Mouse (Mus musculus) left cerebral cortex, postnatal 10 days (tissue): Measurements from ENCODE around the gene Ror1. TPM values are rescaled to one million over a fixed set of nuclear protein-coding genes. Genes with fewer than 3 reads are reported as not detected.

Experiments
- DNase-seq, 2 experiments: peaks; one replicate each; pipeline ENCODE4 v3.0.0; 2021 to 2022; ENCODE audit warnings: low spot score in 2 of 2, mixed read lengths in 1 of 2; ENCODE audit errors: extremely low spot score in 1 of 2
- intact Hi-C: fragments of 180-260 bp; cut with DNase I; formaldehyde crosslinking; loops from one replicate; pipeline ENCODE4 v1.15.1; 2025
- total RNA-seq, 2 experiments: library from RNA; stranded (reverse); gene quantifications; 2 replicates each; pipeline ENCODE4 v1.2.3; 2021

Ror1 gene
- total RNA-seq, 2 experiments from 2014 or later, result 0.89 to 1.2 TPM

DNA sequence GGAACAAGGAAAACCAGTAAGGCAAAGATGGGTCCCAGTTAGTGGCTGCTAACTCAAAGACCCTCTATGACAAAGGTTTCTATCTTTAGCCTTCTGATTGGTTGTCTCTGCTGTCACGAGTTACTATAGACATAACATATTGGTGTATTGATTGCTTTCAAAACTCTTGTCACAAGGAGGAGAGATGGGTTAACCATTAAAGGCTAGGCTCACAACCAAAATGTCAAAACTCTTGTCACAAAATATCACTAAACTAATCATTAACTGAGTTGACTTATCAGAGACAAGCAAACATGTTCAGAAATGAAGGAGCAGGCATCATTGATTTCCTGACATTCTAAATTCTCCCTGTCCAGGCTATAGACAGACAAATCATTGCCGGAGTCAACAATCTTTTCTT, 135.4 kb downstream of the Ror1 start:
- intact Hi-C loops, result no loop called here
- no peak for DNase-seq

DNA sequence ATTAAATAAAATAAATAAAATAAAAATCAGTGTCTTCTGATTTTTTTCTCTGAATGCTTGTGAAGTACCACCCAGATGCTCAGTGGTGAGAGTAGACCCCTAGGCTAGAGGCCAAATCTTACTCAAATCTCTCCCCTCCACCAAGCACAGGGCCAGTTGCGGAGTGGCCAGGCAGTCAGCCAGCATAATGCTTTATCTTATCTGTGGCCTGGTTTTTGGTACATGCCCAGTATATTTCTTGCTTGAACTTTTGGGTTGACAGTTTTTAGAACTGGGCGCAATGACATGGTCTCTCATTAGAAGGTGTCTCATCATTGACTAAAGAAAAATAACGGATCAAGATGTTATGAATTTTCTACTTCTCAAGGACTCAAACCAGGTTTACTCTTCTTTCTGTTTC, 136.3 kb downstream of the Ror1 start:
- DNase-seq, result no peak
- intact Hi-C loops, result no loop called here

DNA sequence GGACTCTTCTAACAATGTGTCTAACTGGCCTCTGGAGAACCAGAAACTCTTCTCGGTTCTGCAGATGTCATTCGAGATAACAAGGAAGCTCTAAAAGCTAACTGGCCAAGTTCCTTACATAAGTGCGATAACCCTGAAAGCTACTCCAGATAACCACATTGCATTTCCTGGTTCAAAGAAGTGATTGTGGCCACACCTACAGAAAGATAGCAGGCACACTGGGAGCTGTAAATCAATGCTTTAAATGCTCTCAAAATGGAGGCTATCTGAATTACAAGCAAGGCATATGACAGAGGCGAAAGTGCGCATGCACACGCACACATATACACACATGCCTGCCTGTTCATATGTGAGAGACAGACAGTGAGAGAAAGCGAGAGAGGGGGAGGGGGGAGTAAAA, 136.9 kb downstream of the Ror1 start:
- intact Hi-C loops, result no loop called here
- DNase-seq, result no peak

DNA sequence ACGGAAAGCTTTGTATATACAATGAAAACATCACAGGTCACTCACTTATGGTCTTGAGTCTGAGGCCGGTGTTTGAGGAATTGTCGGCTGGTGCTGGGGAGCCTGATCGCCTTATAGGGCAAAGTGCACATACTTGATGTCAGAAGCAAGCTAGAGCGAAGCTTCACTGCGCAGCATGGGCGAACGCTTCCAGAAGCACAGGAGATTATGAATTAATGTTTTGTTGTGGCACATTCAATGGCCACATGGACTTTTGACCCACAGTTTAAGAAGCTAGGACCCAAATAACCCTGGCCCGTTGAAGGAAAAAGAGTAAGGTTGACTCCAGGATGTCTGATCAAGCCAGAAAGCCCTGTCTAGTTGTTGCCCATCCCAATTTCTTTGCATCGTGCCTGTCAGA, 138.2 kb downstream of the Ror1 start:
- intact Hi-C loops, result no loop called here
- no peak for DNase-seq

DNA sequence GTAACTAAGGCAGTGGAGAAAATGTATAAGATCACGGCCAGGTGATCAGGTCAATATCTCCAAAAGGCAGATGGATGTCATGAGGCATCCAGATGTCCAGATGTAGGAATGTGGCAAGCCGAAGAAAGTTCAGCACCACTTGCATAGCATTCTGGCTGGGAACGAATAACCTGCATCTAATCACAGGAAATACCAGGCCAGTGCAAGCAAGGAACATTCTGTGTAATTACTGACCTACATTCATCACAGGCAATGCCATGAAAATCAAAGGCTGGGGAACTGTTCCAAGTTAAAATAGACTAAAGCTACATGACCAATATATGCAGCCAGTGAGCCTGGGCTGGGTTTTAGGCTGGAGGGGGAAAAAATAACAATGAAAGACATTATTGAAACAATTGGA, 140.7 kb downstream of the Ror1 start:
- intact Hi-C loops, result no loop called here
- DNase-seq, result no peak

DNA sequence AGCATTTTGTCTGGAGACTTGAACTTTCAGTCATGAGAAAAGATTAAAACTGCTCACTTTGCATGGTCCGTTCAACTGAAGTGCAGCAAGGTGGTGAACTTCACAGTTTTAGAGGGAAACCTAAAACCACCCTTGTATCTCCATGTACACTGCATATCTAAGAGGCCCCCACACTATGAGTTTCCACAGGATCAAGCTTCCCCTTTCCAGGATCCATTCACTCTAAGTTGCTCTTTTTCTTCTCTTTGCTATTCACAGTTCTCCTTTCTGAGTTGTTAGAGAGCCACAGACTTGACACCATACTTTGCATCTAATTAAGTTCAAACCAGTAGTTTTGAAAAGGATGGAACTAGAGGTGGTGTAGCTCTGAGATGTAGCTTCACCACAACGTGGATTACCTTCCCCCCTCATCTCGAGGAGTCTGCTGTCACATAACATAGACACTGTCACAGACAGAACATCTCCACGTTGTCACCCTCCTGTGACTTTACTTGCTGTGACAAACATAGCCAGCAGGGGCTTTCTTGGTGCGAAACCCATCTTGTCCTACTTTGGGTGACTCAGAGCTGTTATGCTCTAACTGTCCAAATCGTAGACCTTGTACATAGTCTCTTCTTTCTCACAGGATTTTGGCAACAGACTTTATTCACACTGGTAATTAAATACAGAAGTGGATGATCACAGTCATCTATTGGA, 146.6 kb downstream of the Ror1 start:
- DNase-seq, result no peak
- intact Hi-C loops, result no loop called here

DNA sequence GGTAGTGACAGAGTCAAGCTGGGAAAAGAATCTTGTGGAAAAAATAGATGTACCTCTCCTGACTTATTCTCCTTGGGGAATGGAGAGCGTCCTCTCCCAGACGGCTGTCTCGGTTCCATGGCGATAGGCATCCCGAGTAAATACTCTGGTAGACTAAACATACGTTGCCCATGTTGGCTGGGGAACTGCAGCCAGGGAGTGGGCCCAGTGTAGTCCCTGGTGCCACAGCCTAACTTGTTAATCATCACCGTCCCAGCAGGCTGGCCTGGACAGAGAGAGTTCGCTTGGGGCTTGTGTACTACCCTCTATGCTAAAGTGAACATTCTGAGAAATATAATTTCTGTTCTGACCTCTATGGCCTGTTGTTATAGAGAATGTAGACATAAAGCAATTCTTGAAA, 148.7 kb downstream of the Ror1 start:
- intact Hi-C loops, result no loop called here
- no peak for DNase-seq

DNA sequence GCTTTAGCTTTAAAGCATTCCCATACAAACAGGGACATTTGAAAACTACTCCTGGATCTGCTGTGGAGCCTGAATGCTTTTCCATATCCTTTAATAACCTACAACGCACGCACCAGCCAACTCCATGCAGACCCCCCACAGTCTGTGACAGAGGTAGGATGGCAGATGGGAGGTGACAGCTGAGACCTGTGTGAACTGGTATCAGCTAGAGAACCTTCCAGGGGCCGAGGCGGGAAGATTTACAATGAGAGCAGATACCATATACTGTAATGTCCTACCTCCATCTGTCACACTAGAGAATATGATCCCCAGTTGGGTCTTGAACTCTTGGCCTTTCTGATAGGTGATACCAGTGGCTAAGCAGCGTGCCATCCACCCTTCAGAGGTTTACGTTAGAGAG, 149.1 kb downstream of the Ror1 start:
- intact Hi-C loops, result no loop called here
- DNase-seq, result no peak

DNA sequence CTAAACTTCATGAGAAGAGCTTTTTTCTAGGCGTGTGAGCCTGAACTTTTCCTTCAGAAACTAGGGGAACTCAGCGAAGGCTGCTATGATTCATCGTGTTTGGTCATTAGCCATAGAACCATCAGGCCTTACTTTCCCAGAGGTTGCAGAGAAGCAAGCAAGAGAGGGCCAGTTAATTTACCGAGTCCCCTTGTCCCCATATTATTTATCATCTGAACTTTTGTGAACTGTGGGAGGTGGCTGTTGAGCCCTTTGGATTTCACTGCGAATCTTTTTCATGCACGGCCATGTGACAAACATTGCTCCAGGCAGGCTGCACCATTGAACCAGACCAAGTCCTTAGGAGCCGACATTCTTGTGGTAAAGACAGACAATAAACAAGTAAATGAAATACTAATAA, 152.2 kb downstream of the Ror1 start:
- intact Hi-C loops, result no loop called here
- DNase-seq, result no peak

DNA sequence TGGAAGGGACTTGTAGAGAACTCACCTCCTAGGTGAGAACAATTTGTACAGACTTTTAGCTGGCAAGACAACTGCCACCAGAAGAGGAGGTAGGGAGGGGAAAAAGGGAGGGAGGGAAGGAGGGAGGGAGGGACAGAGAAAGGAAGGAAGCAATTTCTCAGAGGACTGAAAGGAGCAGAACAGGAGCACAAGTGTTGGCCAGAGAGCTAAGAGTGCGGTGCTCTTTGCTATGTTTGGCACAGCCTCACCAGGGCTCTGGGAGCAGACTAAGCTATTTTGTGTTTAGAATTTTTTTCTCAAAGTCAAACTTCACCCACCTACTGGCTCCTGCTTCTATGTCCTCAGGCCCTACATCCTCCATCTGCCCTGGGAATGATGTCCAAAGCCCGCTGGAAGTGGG, 152.7 kb downstream of the Ror1 start:
- no peak for DNase-seq
- intact Hi-C loops, result no loop called here

DNA sequence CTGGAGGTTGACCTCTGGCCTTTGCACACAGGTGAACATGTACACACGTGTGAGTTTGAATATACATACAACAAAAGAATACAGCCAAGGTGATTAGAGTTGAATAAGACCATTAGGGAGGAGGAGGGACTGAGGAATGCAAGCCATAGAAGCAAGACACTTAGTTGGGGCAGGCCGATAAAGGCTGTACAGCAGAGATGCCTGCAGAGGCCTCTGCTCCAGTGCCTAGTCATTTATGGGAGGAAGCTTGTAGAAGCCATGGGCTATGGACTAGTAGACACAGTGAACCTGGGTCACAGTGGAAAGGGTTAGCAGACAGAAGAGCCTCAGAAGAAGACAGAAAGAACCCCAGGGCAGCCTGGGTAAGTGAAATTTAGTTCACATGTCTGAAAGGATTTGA, 155.7 kb downstream of the Ror1 start:
- DNase-seq, result no peak
- intact Hi-C loops, result no loop called here

DNA sequence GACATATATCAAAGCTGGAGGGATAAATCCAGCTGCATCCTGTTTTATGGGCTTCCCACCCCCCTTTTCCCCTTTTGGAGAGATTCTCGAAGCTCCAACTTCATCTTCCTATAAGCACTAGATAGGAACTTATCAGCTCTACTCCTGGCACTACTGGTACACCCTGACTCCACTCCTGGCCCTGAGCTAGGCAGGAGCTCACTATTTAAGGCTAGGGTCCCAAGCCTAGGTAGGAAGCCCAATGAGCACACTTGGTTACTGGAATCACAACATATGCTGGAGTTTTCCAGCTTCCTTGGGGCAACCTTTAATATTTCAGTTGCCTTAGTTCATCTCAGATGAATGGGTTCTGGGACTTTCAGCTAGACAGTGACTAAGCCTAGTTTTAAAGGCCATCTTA, 156.5 kb downstream of the Ror1 start:
- DNase-seq, result no peak
- intact Hi-C loops, result no loop called here

DNA sequence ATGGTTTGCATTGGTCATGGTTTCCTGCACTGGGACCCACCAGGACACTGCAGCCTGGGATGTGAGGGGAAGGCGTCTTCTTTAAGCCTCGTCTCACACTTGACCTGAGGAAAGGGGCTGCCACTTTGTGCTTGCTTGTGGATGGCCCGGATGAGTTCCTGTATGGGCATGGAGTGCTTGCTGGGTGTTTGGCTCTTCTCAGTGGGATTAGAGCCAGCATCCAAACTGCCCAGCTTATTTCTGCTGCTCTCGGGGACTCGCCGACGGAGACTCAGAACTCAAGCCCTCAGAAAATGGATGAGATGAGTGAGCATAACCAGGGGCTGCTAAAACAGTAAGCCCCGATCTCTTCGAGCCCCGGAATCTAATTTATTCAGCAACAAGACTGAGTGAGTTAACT, 157.1 kb downstream of the Ror1 start:
- intact Hi-C loops, result no loop called here
- no peak for DNase-seq

DNA sequence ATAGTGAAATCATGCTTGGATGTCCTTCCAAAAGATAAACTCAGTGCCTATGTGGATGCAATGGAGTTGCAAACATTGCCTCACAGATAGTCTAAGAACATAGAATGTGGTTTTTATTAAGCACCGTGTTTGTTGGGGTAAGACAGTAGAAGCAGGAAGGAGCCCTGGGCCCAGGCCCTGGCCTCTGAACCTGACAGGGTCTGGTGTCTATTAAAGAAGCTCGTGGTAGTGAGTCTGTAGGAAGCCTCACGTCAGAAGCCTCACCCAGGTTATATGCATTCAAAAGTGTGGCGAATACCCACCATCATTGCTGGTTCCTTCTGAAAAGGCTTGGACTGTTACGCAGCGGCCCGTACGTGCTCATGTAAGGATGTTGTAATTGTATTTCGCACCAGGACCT, 157.8 kb downstream of the Ror1 start:
- no peak for DNase-seq
- intact Hi-C loops, result no loop called here

DNA sequence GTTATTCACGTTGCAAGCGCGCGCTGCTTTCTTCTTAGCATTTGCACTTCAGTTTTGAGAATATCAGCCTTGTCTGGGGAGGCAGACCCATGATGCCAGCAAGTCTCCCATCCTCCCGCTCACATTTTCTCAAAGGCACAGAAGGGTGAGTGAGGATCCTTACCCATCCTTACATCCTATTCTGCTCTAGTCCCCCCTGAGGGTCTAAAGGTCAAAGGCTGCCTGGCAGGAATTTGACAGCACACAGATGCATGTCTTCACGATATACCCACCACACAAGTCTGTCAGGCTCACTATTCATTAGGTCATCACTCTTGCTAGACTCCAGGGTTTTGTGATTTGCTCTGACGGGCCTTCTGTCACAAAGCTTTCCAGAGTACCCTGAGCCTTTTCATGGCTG, 158.2 kb downstream of the Ror1 start:
- intact Hi-C loops, result no loop called here
- no peak for DNase-seq

DNA sequence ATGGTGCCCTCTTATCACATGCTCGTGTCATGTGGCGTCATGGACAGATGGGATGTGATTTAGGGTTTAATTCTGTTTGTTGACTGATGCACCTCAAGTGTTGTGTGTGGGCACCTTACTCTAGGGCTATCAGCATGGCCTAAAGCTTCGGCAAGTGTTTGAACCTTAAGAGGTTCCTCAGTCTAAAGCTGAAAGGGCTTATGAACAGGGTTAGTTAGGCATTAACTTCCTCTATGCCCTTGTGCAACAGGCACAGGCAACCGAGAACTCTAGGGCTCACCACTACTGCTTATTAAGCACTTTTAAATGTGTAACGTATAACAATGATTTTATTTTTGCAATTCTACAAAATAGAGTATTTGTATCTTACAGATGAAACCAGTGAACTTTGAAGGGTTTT, 162.9 kb downstream of the Ror1 start:
- no peak for DNase-seq
- intact Hi-C loops, result no loop called here

DNA sequence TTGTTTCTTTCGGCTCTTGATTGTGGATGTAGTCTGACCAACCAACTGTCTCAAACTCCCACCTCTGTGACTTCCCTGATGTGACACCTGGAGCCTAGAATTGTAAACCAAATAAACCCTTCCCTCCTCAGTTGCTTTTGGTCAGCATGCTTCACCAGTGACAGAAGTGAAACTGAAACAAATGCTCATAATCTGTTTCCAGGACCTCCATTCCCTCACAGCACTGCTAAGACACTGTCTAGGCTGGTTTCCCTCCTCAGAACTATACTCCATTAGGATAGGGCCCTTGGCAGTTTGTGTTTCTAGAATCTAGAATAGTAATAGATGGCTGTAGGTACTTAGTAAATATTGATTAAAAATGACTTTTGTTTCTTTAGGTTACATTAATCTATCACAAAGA, 168.3 kb downstream of the Ror1 start:
- no peak for DNase-seq
- intact Hi-C loops, result no loop called here

DNA sequence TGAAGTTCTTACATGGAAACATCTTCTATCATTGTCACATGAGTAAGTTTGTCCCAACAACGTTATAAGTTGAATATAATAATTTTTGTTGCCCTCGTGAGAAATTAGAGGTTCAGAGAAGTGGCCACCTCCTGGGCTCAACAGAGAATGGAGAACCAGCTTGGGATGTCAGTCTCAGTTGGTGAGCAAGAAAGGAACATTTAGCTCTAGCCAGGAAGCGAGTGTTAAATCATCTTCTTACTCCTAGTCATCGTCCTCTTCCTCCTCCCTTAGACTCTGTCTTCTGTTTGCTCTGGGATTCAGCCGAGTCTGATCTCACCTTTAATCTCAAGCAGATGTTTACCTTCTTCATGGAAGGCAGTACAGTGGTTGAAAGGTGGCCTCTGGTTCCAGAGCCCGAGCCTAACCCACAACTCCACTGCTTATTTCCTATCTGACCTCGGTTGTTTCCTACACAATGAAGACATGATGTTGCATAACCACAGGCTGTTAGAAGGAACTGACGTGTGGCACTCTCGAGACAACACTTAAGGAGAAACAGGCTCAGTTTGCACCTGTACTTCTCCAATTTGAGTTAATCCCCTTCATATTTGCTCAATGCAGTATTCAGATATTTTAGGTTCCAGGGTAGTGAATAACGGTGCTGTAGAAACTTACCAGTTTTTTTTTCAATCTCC, 175.6 kb downstream of the Ror1 start:
- DNase-seq, result no peak
- intact Hi-C loops, result no loop called here

DNA sequence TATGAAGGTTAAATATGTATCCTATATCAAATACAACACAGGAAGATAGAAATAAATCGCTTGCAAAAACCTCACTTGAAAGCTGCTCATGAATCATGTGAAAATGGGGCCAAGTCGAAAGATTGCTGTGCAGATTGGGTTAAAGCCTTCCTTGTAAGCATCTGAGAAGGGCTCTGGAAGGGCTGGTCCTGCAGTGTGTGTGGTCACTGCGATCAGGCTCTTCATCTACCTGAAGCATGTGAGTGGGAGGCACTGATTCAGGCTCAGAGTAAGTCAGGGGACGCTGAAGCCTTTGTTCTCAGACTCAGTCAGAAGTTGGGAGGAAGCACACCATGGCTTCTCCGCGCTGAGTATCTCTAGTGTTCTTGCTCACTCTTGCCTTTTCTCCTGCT, 176.1 kb downstream of the Ror1 start:
- intact Hi-C loops, result no loop called here
- DNase-seq, result no peak

DNA sequence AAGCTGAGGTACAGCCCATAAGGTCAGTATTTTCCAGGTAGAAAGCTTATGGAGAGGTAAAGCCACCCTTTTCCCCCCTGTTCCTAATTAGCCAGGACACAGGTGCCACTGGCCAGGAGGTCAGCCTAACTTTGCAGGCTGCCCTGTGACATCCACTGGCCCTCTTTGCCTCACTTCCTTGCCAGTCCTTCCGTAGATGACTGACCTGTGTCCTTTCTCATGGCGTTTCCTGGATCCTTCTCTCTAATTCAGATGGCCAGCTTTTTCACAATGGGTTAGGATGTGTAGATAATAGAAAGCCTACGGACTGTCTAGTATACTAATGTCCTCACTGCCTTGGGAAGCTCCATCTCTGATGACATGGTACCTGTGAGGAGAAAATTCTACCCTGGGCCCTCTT, 177.8 kb downstream of the Ror1 start:
- intact Hi-C loops, result no loop called here
- DNase-seq, result no peak
